Mouse (Mus musculus) embryo, embryonic 10.5 days (tissue): ENCODE results near the gene Ccdc3.
"Not testable (repeated sequence)": the region's sequence is repeated elsewhere in the genome, so short reads cannot be mapped to it uniquely, and the experiment has no call there.

ENCODE experiments used
- DNase-seq: peaks from one replicate; pipeline ENCODE4 v3.0.0-alpha.2; 2015; ENCODE audit warnings: low spot score

The Ccdc3 gene

GRCm38 (mm10) chr2:5214581-5214980 is 77.0 kb downstream of the Ccdc3 start:
- DNase-seq, result no peak

- DNase-seq, result no peak
Observed at GRCm38 (mm10) chr2:5215252-5215815, 77.8 kb downstream of the Ccdc3 start.

GRCm38 (mm10) chr2:5219206-5219605 is 81.6 kb downstream of the Ccdc3 start:
- DNase-seq, result no peak

- no peak for DNase-seq
Observed at GRCm38 (mm10) chr2:5219847-5220375, 82.3 kb downstream of the Ccdc3 start.

GRCm38 (mm10) chr2:5222571-5222970 is 85.0 kb downstream of the Ccdc3 start:
- no peak for DNase-seq

- DNase-seq, result no peak
Observed at GRCm38 (mm10) chr2:5236846-5237482, 99.4 kb downstream of the Ccdc3 start.

- DNase-seq, result no peak
Observed at GRCm38 (mm10) chr2:5237870-5238269, 100.3 kb downstream of the Ccdc3 start.

- no peak for DNase-seq
Observed at GRCm38 (mm10) chr2:5239492-5239891, 101.9 kb downstream of the Ccdc3 start.

GRCm38 (mm10) chr2:5241469-5241897 is 103.9 kb downstream of the Ccdc3 start:
- DNase-seq, result no peak

GRCm38 (mm10) chr2:5249199-5249598 is 111.6 kb downstream of the Ccdc3 start:
- not testable (repeated sequence) for DNase-seq

GRCm38 (mm10) chr2:5249969-5250368 is 112.4 kb downstream of the Ccdc3 start:
- DNase-seq, result no peak

GRCm38 (mm10) chr2:5258250-5258649 is 120.7 kb downstream of the Ccdc3 start:
- DNase-seq, result no peak

GRCm38 (mm10) chr2:5262279-5262678 is 124.7 kb downstream of the Ccdc3 start:
- no peak for DNase-seq

- no peak for DNase-seq
Observed at GRCm38 (mm10) chr2:5267980-5268379, 130.4 kb downstream of the Ccdc3 start.
